Mouse (Mus musculus) kidney, embryonic 15.5 days (tissue): ENCODE results near the gene Arhgap24. TPM values are rescaled to one million over a fixed set of nuclear protein-coding genes. Genes with fewer than 3 reads are reported as not detected.

Experiments
- ATAC-seq: fragments of 200-750 bp; cut with Nextera tagmentation; replicated peaks from 2 replicates; pipeline ENCODE4 v1.8.0; 2017; ENCODE audit warnings: moderate TSS enrichment; ENCODE audit not compliant: low FRiP score
- H3K27ac ChIP-seq: fragments of 300-500 bp; sonication (generic); 2 replicates; pipeline ENCODE4 v1.5.1; 2015; ENCODE audit warnings: mild to moderate bottlenecking, inconsistent platforms
- H3K27me3 ChIP-seq: fragments of 300-500 bp; sonication (generic); 2 replicates; pipeline ENCODE4 v1.6.1; 2015; ENCODE audit warnings: inconsistent platforms
- H3K36me3 ChIP-seq: fragments of 300-500 bp; sonication (generic); 2 replicates; pipeline ENCODE4 v1.6.1; 2015; ENCODE audit warnings: inconsistent platforms
- H3K4me1 ChIP-seq: fragments of 300-500 bp; sonication (generic); 2 replicates; pipeline ENCODE4 v1.6.1; 2015; ENCODE audit warnings: inconsistent platforms
- H3K4me2 ChIP-seq: fragments of 300-500 bp; sonication (generic); 2 replicates; pipeline ENCODE4 v1.6.1; 2015; ENCODE audit warnings: moderate library complexity, mild to moderate bottlenecking, inconsistent platforms
- H3K4me3 ChIP-seq: fragments of 300-500 bp; sonication (generic); replicated peaks from 2 replicates; pipeline ENCODE4 v1.5.1; 2015; ENCODE audit warnings: mild to moderate bottlenecking, inconsistent platforms
- H3K9ac ChIP-seq: fragments of 300-500 bp; sonication (generic); 2 replicates; pipeline ENCODE4 v1.6.1; 2015; ENCODE audit warnings: mild to moderate bottlenecking, inconsistent platforms
- H3K9me3 ChIP-seq: fragments of 300-500 bp; sonication (generic); replicated peaks from 2 replicates; pipeline ENCODE4 v1.6.1; 2016; ENCODE audit warnings: inconsistent platforms
- WGBS: fragments of 180-500 bp; shearing (Covaris S2); methylation state at CpG from one replicate; pipeline ENCODE4 v1.1.7; 2015; ENCODE audit warnings: mixed read lengths; 5-methylcytosine and 5-hydroxymethylcytosine counted together
- polyA plus RNA-seq: library from polyadenylated mRNA; unstranded; fragments of >200 nt; fragmentation: Nextera tagmentation; extraction: Ambion mirVana; gene quantifications from 2 replicates; pipeline ENCODE4 v1.2.1, GENCODE M21; 2015

Arhgap24 gene
- polyA plus RNA-seq, 1 experiment from 2014 or later: 71.3 TPM

DNA sequence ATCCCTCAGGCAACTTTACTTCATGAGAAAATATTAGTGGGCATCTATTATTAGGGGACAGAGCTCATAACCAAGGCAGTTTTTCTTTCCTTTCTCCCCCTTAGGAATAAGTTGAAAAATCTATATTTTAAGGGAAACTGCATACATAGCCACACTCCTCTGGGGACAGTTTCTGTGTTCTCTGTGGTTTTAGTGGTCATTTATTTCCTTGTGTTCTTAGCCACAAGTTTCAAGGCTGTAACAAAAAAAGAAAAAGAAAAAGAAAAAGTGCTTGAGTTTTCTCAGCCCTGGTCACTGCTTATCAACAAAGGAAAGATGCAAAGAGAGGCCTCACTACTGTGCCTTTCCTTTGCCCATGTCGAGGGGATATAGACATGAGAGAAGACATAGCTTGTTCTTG lies 71.3 kb downstream of the Arhgap24 start:
- H3K9ac ChIP-seq: no peak overlapping the region
- H3K27ac ChIP-seq: no peak overlapping the region
- 83% methylated on average over 1 of the region's 1 CpGs for WGBS
- no peaks in the 10 kb centered on the region for H3K9me3 ChIP-seq
- no peak overlapping the region for H3K4me2 ChIP-seq
- no peak overlapping the region for H3K4me3 ChIP-seq
- H3K4me1 ChIP-seq: 0 out of 2 replicates have a peak, but pooled peaks cover 6% of the 10 kb centered on the region
- no peak for ATAC-seq
- H3K27me3 ChIP-seq: no peaks in the 10 kb centered on the region
- H3K36me3 ChIP-seq: no peaks in the 10 kb centered on the region

- no peak overlapping the region for H3K4me2 ChIP-seq
- ATAC-seq: no peak
- no peak overlapping the region for H3K9ac ChIP-seq
- H3K27me3 ChIP-seq: no peaks in the 10 kb centered on the region
- no peaks in the 10 kb centered on the region for H3K9me3 ChIP-seq
- H3K4me1 ChIP-seq: 0 out of 2 replicates have a peak, but pooled peaks cover 4% of the 10 kb centered on the region
- H3K4me3 ChIP-seq: no peak overlapping the region
- H3K27ac ChIP-seq: no peak overlapping the region
- 86% methylated on average over 4 of the region's 4 CpGs for WGBS
- H3K36me3 ChIP-seq: no peaks in the 10 kb centered on the region
Observed at GRCm38 (mm10) chr5:102555958-102556357, 74.8 kb downstream of the Arhgap24 start.

DNA sequence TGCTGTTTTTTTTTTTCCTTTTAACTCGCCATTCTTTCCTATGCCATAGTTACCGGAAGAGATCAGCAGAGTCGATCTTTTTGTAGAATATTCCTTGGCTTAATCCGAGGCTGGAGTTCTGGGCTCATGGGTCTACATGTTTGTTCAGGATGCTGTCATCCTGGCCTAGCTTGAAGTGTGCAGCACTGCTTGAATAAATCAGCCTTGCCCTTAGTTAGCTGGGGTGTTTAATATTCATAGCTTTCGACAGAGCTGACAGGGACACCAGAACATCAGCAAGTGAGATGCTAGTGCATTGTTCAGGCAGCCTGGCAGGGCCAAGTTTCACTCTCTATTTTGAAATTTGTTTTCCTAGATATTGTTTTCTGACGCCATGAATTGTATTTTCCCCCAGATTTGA lies 79.1 kb downstream of the Arhgap24 start:
- Histone ChIP-seq H3K4me1 (no peaks in the 10 kb centered on the region), H3K9ac (no peak overlapping the region), H3K27me3 (no peaks in the 10 kb centered on the region), H3K36me3 (no peaks in the 10 kb centered on the region), H3K4me3 (no peak overlapping the region), H3K9me3 (no peaks in the 10 kb centered on the region), H3K4me2 (no peak overlapping the region), H3K27ac (no peak overlapping the region)
- WGBS: 73% methylated on average over 6 of the region's 6 CpGs
- no peak for ATAC-seq

DNA sequence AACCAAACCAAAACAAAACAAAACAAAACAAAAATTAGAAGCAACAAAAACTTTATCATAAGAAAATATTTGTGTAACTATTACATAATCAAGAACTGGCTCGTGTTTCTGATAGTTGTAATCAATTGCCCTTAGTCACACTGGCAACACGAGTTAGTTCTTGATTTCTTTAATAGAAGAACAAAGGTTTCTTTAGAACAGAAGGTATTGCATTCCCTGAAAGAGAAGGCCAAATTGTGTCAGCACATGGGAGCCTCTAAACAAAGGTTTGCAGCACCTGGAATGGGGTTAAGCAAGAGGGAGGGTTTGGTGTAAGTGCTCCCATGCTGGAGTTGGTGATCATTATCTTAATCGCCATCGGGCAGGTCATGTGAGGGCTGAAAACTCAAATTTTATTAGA lies 82.8 kb downstream of the Arhgap24 start:
- no peak overlapping the region for H3K9ac ChIP-seq
- no peak overlapping the region for H3K27ac ChIP-seq
- H3K36me3 ChIP-seq: no peaks in the 10 kb centered on the region
- no peak overlapping the region for H3K4me2 ChIP-seq
- WGBS: 66% methylated on average over 4 of the region's 4 CpGs
- no peaks in the 10 kb centered on the region for H3K9me3 ChIP-seq
- no peaks in the 10 kb centered on the region for H3K27me3 ChIP-seq
- no peak for ATAC-seq
- H3K4me3 ChIP-seq: no peak overlapping the region
- H3K4me1 ChIP-seq: no peaks in the 10 kb centered on the region

DNA sequence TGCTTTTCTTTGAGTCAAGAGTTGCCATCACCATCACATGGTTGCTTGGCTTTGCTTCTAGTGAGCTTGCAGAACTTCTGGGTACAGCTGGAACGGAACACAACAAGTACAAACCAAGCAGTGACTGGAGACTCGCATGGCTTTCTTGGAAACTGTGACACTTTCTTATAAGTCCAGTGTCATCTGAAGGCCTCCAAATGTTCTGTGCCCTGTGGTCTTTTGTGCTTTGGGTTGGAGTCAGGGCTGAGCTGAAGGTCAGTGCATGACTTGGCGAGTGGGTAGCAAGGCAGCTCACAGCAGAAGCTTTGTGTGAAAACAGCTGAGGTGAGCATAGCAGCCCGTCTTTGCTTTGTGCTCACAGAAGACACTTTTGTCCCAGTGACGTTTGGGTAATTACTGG lies 87.6 kb downstream of the Arhgap24 start:
- ATAC-seq: no peak
- H3K27ac ChIP-seq: no peak overlapping the region
- no peak overlapping the region for H3K4me2 ChIP-seq
- no peaks in the 10 kb centered on the region for H3K4me1 ChIP-seq
- H3K9me3 ChIP-seq: no peaks in the 10 kb centered on the region
- 74% methylated on average over 5 of the region's 5 CpGs for WGBS
- no peak overlapping the region for H3K4me3 ChIP-seq
- H3K36me3 ChIP-seq: no peaks in the 10 kb centered on the region
- H3K27me3 ChIP-seq: no peaks in the 10 kb centered on the region
- no peak overlapping the region for H3K9ac ChIP-seq

GRCm38 (mm10) chr5:102571445-102571844 lies 90.3 kb downstream of the Arhgap24 start:
- no peak overlapping the region for H3K9ac ChIP-seq
- no peak overlapping the region for H3K4me2 ChIP-seq
- no peaks in the 10 kb centered on the region for H3K4me1 ChIP-seq
- H3K27me3 ChIP-seq: no peaks in the 10 kb centered on the region
- H3K27ac ChIP-seq: no peak overlapping the region
- no peaks in the 10 kb centered on the region for H3K9me3 ChIP-seq
- no peaks in the 10 kb centered on the region for H3K36me3 ChIP-seq
- WGBS: 90% methylated on average over 2 of the region's 2 CpGs
- H3K4me3 ChIP-seq: no peak overlapping the region
- ATAC-seq: no peak

GRCm38 (mm10) chr5:102576750-102577149 lies 95.6 kb downstream of the Arhgap24 start:
- H3K9me3 ChIP-seq: no peaks in the 10 kb centered on the region
- 99% methylated on average over 3 of the region's 3 CpGs for WGBS
- H3K4me3 ChIP-seq: no peak overlapping the region
- no peaks in the 10 kb centered on the region for H3K27me3 ChIP-seq
- H3K4me2 ChIP-seq: no peak overlapping the region
- no peaks in the 10 kb centered on the region for H3K4me1 ChIP-seq
- H3K36me3 ChIP-seq: no peaks in the 10 kb centered on the region
- H3K27ac ChIP-seq: no peak overlapping the region
- no peak overlapping the region for H3K9ac ChIP-seq
- no peak for ATAC-seq

DNA sequence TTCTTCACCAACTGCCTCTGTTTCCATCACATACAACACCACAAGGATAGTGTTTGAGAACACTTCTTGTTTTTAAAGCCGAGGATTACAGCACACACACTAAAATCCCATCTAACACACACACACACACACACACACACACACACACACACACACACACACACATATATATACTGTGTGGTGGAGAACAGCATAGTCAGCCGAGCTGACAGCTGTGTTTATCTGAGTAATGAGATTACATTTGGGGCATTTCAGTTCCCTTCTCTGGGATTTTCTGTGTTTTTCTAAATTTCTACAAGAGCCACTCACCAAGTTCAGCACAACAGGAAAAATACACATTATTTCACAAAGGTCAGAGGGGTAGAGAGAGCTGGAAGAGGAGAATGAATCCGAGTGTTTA lies 96.5 kb downstream of the Arhgap24 start:
- H3K36me3 ChIP-seq: no peaks in the 10 kb centered on the region
- H3K4me3 ChIP-seq: no peak overlapping the region
- no peak overlapping the region for H3K4me2 ChIP-seq
- no peaks in the 10 kb centered on the region for H3K9me3 ChIP-seq
- no peak overlapping the region for H3K27ac ChIP-seq
- WGBS: 45% methylated on average over 3 of the region's 3 CpGs
- H3K9ac ChIP-seq: no peak overlapping the region
- no peak for ATAC-seq
- no peaks in the 10 kb centered on the region for H3K27me3 ChIP-seq
- H3K4me1 ChIP-seq: no peaks in the 10 kb centered on the region

DNA sequence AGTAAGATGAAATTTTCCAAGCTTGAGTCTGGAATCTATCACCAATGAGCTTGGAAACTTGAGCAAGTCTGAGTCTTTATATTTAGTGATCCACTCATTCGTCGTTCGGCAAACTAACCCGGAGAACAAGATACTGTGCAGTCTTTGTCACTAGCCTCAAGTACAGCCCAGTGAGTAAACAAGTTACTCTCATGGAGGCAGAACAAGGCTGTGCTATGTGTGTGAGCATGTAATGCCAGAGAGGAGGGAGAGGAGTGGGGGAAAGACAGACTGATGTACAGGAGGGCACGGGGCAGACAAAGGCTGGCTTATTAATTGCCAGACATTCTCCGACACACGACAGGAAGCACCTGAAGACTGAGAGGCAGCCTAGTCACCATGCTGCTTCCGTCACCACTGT lies 97.2 kb downstream of the Arhgap24 start:
- ATAC-seq: no peak
- Histone ChIP-seq H3K9me3 (no peaks in the 10 kb centered on the region), H3K36me3 (no peaks in the 10 kb centered on the region), H3K9ac (no peak overlapping the region), H3K4me3 (no peak overlapping the region), H3K27me3 (no peaks in the 10 kb centered on the region), H3K27ac (no peak overlapping the region), H3K4me1 (no peaks in the 10 kb centered on the region), H3K4me2 (no peak overlapping the region)
- WGBS: 68% methylated on average over 8 of the region's 8 CpGs

DNA sequence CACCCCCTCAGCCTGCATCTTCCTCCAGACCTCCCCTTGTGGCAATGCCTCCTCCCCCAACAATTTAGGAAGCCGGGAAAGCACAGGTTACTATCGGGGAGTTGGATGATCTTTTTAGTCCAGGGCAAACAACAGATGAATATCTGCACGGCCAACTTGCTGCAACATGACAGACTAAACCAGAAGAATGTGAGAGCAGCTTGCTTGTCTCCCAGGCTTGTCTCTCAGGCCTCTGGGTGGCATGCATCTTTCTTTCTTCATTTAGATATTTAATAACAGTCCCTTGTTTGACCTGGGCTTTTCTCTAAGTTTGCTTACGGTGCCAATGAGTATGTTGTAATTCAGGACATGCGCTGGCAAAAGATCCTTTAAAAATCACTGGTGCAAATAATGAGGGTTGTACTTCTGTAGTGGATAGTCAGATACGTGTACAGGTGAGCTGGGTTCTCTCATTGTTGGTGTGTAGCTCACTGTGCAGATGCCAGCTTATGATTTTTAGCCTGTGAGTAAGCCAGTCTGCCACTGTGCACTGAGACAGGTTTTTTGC lies 101.7 kb downstream of the Arhgap24 start:
- WGBS: 48% methylated on average over 6 of the region's 6 CpGs
- Histone ChIP-seq H3K9ac (no peak overlapping the region), H3K4me3 (no peak overlapping the region), H3K4me2 (no peak overlapping the region), H3K27ac (no peak overlapping the region), H3K4me1 (no peaks in the 10 kb centered on the region), H3K36me3 (no peaks in the 10 kb centered on the region), H3K9me3 (no peaks in the 10 kb centered on the region), H3K27me3 (no peaks in the 10 kb centered on the region)
- ATAC-seq: no peak

- Histone ChIP-seq H3K4me3 (no peak overlapping the region), H3K4me2 (no peak overlapping the region), H3K27ac (no peak overlapping the region), H3K9ac (no peak overlapping the region), H3K4me1 (no peaks in the 10 kb centered on the region), H3K36me3 (no peaks in the 10 kb centered on the region), H3K9me3 (no peaks in the 10 kb centered on the region), H3K27me3 (no peaks in the 10 kb centered on the region)
- WGBS: 79% methylated on average over 1 of the region's 1 CpGs
- ATAC-seq: no peak
Observed at GRCm38 (mm10) chr5:102591422-102591821, 110.2 kb downstream of the Arhgap24 start.

GRCm38 (mm10) chr5:102593058-102593457 lies 111.9 kb downstream of the Arhgap24 start:
- no peak overlapping the region for H3K4me2 ChIP-seq
- ATAC-seq: no peak
- no peaks in the 10 kb centered on the region for H3K27me3 ChIP-seq
- no peaks in the 10 kb centered on the region for H3K4me1 ChIP-seq
- no peak overlapping the region for H3K9ac ChIP-seq
- H3K36me3 ChIP-seq: no peaks in the 10 kb centered on the region
- H3K4me3 ChIP-seq: no peak overlapping the region
- H3K27ac ChIP-seq: no peak overlapping the region
- 58% methylated on average over 2 of the region's 2 CpGs for WGBS
- no peaks in the 10 kb centered on the region for H3K9me3 ChIP-seq

DNA sequence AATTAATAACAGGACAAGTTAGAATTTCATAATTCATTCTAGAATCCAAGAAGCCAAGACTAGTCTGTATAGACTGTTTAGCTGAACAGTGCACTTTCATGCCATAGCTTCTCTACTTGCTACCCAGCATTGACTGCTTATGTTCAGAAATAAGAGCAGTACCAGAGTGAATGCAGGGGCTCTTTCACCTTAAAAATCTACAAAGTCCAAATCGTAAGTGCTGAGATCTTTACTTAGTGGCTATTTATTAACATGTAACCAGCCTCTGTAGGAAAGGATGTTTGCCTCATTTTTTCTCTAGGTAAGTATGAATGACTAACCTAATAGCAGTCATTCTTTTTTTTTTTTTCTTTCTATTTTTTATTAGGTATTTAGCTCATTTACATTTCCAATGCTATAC lies 117.9 kb downstream of the Arhgap24 start:
- ATAC-seq: no peak
- H3K4me3 ChIP-seq: no peak overlapping the region
- no peak overlapping the region for H3K27ac ChIP-seq
- no peaks in the 10 kb centered on the region for H3K27me3 ChIP-seq
- no peak overlapping the region for H3K4me2 ChIP-seq
- no peak overlapping the region for H3K9ac ChIP-seq
- WGBS: 76% methylated on average over 1 of the region's 1 CpGs
- H3K36me3 ChIP-seq: no peaks in the 10 kb centered on the region
- no peaks in the 10 kb centered on the region for H3K9me3 ChIP-seq
- H3K4me1 ChIP-seq: no peaks in the 10 kb centered on the region
